Mouse (Mus musculus): ENCODE results near the gene Oscar.
"Not testable (repeated sequence)": the region's sequence is repeated elsewhere in the genome, so short reads cannot be mapped to it uniquely, and the experiment has no call there.

Gene Oscar

DNA sequence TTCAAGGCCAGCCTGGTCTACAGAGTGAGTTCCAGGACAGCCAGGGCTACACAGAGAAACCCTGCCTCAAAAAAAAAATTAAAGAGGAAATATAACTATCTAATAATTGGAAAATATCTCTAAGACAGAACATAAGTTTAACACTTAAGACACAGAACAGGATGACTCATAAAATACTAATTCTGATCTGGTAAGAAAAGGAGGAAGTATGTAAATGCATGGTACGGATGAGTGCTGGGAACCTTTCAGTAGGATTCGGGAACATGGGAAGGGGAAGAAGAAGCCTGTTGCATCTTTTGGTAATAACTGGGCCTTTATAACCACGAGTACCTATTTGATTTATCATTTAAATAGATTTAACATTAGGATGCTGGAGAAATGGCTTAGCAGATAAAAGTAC lies 1.9 kb downstream of the Oscar start:
- in situ Hi-C loops (cut with MboI, MseI): loop anchor here (25.0 kb wide), 1 partner anchor 223 kb away; the partner anchor contains the start of genes Gm15448 and Pira2

DNA sequence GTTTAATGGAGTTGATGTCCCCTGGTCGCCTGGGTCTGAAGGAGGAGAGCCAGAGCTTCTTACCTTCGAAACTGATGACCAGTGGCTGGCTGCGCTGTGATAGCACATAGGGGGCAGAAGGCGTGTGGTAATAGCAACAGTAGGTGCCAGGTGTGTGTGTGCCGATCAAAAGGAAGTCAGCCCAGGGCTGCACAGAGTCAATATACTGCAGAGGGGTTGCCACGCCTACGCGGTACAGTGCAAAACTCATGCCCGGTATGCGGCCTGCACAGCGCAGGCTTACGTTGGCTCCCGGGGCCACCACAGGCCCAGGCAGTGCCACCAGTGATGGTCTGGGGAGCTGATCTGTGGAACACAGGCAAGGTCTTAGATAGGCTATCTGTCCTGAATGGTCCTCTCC lies 5.0 kb downstream of the Oscar start:
- in situ Hi-C loops (cut with MboI, MseI): loop anchor here (25.0 kb wide), 1 partner anchor 226 kb away; the partner anchor contains the start of genes Gm15448 and Pira2

DNA sequence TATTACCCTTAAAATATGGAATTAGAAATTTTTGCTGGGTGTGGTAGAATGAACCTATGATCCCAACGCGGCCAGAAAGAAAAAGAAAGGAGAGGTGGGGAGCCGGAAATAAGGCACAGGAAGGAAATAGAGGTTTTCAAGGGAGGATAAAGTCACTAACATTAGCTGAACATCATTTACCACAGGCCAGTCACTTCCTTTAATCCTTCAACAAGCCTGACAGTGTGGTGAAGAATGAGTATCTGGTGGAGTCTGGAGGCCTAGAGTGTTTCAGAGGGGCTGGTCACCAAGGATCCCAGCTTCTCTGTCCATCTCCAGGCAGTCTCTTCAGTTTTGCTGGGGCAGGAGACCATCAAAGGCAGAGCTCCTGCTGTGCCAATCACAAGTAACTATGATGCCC lies 5.5 kb downstream of the Oscar start:
- in situ Hi-C loops (cut with MboI, MseI): loop anchor here (25.0 kb wide), 1 partner anchor 227 kb away; the partner anchor contains the start of genes Gm15448 and Pira2

DNA sequence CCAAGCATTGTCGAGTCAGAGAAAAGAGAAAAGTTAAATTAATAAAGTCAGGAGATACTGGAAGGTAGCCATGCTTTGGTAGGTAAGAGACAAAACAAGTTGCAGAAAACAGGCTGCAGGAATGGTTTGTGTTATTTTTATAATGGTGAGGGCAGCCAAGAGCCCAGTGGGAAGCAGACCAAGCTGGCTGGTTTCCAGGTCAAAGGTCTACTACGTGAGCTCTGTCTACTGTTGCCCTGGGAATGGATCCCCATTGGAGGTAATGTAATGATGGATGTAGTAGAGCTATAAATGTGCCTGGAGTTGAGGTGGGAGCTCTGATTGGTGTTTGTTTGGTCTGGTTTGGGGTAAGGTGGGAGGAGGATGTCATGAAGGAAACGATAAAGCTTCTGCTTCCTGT lies 6.9 kb downstream of the Oscar start:
- in situ Hi-C loops (cut with MboI, MseI): loop anchor here (25.0 kb wide), 1 partner anchor 228 kb away; the partner anchor contains the start of genes Gm15448 and Pira2

DNA sequence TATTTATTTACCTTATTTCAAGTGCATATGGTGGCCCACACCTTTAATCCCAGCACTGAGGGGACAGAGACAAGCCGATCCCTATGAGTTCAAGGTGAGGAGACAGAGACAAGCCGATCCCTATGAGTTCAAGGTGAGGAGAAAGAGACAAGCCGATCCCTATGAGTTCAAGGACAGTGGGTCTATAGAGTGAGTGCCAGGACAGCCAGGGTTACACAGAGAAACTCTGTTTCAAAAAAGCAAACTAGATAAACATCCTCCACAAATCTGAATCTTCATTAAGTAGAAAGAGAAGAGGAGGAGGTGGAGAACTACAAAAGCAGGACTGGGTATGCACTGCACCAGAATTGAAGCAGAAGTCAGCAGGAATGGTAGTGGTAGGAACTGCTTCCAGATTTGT lies 7.3 kb downstream of the Oscar start:
- in situ Hi-C loops (cut with MboI, MseI): loop anchor here (25.0 kb wide), 1 partner anchor 229 kb away; the partner anchor contains the start of genes Gm15448 and Pira2

DNA sequence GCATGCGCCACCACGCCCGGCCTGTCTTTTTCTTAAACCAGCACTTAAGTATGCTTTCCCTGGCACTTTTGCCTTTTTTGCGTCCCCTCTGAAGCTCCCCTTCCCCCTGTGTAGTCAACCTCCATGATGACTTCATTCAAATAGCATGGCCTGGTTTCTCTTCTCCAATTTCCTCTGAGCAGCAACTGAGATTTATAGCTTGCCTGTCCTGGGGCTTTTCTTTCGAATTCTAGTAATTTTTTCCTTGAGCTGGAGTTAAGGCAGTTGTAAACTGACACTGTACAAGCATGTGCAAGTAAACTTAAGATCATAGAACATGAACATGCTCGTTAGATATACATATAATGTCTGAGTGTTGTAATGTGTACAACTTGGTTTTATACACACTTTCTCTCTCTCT lies 8.6 kb downstream of the Oscar start:
- in situ Hi-C loops (cut with MboI, MseI): loop anchor here (25.0 kb wide), 1 partner anchor 230 kb away; the partner anchor contains the start of genes Gm15448 and Pira2

DNA sequence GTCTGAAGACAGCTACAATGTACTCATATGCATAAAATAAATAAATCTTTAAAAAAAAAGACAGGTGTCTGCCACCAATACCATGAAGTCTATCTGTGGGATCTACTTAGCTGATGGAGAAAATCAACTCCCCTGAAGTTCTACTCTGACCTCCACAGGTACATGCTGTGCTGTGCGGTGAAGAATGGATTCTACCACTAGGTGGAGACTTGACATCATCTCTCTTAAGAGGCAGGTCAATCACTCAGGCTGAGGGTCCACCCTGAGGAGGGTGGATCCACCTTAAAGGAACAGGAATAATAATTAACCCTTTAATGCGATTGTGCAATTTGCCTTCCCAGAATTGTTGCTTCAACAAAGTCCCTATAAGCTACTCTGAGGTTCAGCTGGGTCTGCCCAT lies 9.2 kb downstream of the Oscar start:
- in situ Hi-C loops (cut with MboI, MseI): loop anchor here (25.0 kb wide), 1 partner anchor 231 kb away; the partner anchor contains the start of genes Gm15448 and Pira2

DNA sequence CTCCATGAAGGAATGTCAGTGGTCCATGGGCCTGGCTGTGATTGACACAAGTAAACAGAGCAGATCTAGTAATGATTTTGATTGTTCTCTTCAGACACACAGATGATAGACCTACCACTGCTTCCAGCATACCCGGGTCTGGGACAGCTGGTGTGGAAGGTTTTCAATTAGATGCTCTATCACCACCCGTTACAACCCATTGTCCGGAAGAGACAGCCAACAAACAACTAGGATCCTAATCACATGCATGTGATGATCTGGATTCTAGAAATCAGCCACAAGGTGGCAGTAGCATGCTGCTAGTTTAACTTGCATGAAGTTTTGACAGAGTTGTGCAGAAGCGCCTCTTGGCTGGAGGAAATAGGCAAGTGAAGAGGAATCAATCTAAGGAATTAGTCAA lies 14.8 kb downstream of the Oscar start:
- in situ Hi-C loops (cut with MboI, MseI): loop anchor here (25.0 kb wide), 1 partner anchor 236 kb away; the partner anchor contains the start of genes Gm15448 and Pira2

DNA sequence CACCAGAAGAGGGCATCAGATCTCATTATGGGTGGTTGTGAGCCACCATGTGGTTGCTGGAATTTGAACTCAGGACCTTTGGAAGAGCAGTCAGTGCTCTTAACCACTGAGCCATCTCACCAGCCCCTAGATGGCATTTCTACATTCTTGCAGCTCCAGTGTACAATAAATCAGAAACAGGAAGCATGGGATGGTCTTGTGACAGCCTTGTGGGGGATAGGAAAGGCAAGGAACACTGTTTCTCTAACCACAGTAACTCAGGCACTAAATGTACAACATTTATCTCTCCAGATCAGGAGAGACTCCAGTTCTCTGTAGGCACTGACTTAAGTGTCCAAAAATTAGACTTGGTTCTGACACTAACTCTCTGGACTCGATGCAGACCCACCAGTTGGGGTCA lies 18.2 kb downstream of the Oscar start:
- in situ Hi-C loops (cut with MboI, MseI): not testable (repeated sequence)

DNA sequence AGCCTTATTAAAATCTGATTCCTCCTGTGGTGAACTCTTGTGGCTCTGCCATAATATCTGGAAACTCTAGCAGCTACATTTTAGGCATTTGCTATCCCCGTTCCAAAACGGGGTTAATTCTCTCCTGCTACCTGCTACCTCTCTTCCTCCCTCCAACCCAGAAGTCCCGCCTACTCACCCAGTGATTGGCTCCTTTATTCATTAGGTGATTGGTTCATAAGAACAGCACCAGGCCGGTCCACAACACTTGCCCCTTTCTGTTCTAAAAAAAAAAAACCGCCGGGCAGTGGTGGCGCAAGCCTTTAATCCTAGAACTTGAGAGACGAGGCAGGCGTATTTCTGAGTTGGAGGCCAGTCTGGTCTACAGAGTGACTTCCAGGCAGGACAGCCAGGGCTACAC lies 20.8 kb downstream of the Oscar start:
- in situ Hi-C loops (cut with MboI, MseI): no loop called here

DNA sequence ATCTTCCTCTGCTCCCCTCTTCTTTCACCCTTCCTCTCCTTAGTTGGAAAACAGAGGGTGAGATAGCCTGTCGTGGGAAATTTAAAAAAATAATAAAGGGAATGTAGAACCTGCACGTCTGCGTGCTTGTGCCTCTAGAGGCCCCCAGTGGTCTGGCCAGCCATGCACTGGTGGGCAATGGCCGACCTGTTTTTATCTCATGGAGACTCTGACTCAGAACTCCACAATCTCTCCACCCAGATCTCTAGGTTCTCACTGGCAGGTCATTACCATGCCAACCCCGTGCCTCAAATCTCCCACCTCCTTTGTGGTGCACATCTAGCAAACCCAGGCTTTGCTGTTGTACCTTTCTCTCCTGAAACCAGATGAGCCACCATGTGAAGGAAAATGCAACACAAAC lies 21.3 kb downstream of the Oscar start:
- in situ Hi-C loops (cut with MboI, MseI): loop anchor here (5.0 kb wide), 1 partner anchor 152 kb away; no protein-coding TSS in a partner anchor

DNA sequence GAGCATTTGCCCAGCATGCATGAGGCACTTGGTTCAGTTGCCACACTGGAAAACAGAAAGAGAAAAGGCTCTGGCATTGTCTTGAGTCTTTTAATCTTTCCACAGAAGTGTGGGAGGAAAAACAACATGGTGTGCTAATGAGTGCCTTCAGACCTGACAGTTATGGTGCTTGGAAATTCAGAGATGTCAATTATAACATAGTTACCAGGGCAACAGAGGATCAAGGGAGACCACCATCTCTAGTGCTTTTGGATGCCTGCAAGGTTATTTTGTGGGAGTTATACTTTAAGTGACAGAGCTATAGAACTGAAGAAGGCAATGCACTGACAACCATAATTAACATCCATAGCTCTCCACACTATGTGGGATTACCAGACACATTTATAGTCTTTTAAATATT lies 22.1 kb downstream of the Oscar start:
- in situ Hi-C loops (cut with MboI, MseI): loop anchor here (5.0 kb wide), 1 partner anchor 152 kb away; no protein-coding TSS in a partner anchor

DNA sequence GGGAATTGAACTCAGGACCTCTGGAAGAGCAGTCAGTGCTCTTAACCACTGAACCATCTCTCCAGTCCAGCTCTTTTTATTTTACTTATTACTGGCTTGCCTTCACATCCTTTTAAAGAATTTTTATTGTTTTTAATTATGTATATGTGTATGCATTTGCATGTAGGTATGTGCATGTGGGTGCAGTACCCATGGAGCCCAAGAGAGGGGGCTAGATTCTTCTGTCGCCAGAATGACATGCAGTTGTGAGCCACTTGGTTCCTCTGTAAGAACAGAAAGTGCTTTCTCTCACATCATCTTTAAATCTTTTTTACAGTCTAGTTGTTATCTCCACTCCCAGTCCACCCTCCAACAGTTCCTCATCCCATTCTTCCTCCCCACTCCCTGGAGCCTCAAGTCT lies 24.4 kb downstream of the Oscar start:
- in situ Hi-C loops (cut with MboI, MseI): loop anchor here (5.0 kb wide), 1 partner anchor 149 kb away; no protein-coding TSS in a partner anchor

DNA sequence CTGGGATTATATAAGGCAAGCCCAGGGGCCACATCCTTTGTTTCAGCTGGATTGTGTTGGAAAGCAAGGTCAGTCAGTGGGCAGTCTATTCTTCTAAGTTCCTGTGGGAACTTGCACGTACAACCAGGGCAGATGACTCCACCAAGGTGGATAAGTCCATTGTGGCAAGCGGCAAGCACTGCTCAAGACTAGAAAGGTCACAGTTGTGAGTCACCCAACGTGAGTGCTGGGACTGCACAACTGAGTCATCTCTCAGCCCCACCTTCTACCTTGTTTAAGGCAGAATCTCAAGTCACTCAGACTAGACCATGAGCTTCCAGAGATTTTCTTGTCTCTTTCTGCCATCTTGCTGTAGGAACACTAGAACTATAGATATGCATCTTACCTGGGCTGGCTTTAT lies 25.4 kb downstream of the Oscar start:
- in situ Hi-C loops (cut with MboI, MseI): loop anchor here (5.0 kb wide), 1 partner anchor 148 kb away; no protein-coding TSS in a partner anchor

DNA sequence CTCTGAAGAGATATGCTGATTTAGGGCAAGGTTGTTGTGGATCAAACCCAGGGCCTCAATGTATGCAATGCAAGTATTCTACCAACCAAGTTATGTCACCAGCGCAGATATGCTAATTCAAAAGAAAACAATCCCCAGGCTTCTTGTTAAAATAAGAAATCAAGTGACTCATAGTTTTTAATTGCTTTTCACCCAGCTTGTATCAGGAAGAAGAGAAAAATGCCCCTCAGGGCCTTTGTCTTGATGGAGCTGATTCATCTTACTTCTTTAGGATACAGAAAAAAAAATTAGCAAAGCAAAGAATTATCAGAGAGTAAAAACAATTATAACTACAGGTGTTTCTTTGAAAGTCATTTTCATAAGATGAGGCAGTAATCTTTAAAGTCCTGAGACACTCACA lies 28.7 kb downstream of the Oscar start:
- in situ Hi-C loops (cut with MboI, MseI): no loop called here

DNA sequence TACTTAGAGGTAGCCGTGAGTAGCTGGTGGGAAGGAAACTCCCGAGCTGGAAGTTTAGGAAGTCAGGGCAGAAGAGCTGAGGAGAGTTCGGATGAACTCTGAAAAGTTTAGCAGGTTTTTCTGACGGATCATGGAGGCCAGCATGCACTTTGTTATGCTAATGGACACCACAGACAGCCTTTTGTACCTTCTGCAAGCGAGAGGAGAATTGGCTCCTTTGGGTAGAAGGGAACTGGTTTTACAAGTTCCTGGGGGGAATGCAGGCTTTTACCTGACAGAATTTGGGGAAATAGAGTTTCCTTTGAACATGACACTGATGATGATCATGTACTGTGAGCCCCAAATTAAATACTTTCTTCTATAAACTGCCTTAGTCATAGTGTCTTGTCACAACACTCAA lies 29.7 kb downstream of the Oscar start:
- in situ Hi-C loops (cut with MboI, MseI): no loop called here

DNA sequence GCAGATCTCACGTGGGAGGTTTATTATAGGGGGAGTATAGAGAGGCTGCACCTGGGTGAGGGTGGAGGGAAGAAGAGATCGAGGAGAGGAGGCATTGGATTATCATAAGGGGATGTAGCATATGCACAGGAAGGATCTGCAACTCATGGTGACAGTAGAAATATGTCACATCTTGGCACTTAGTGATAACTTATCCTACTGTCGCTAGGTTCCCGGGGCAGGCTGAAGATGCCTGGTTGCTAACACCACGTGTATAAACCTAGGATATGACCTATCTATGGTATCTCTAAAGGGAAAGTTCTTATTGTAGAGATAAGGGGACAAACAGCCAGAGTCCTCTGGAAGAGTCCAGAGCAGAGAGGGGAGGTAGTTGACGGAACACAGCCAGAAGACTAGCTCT lies 30.2 kb downstream of the Oscar start:
- in situ Hi-C loops (cut with MboI, MseI): no loop called here

DNA sequence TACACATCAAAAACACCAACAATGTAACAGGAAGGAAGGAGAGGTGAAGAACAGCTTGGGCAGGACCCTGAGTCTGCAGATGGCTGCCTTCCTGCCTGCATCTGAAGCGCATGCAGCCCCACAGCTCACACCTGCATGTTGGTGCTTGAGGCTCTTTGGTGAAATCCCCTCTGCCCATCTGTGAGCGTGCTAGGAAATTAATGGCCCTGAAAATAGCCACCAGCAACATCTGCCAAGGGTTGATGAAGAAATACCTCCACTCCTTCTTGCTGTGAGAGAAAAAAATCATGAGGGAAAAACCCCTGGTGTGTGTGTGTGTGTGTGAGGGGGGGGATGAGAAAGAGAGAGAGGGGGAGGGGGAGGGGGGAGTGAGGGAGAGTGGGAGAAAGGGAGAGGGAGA lies 35.9 kb downstream of the Oscar start:
- in situ Hi-C loops (cut with MboI, MseI): no loop called here

DNA sequence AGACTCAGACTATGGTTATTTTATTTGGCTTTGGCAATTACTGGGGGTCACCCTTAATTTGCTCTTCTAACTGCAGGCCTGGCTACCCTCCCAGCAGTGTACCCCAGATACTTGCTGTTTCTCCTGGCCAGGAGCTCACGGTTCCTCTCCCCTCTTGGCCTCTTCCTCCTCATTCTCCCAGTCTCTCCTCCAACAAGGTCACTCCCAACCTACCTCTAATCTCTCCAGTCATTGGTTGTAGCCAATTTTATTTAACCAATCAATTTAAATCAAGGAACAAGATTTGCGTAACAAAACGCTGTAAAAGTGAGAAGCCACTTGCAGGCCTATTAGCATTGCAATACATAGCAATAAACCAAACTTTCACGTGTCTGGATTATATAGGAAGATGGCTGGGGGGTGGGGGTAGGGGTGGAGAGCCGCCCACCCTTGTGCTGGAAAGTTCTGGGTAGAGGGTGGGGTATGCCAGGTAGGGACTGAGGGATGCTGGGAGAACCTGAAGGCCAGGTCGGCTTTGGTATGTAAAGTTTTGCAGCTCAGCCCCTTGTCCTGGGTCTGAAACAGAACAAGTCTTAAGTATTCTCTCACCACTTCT lies 36.9 kb downstream of the Oscar start:
- in situ Hi-C loops (cut with MboI, MseI): loop anchor here (10.0 kb wide), 1 partner anchor 334 kb away; the partner anchor contains the start of gene Nlrp12

DNA sequence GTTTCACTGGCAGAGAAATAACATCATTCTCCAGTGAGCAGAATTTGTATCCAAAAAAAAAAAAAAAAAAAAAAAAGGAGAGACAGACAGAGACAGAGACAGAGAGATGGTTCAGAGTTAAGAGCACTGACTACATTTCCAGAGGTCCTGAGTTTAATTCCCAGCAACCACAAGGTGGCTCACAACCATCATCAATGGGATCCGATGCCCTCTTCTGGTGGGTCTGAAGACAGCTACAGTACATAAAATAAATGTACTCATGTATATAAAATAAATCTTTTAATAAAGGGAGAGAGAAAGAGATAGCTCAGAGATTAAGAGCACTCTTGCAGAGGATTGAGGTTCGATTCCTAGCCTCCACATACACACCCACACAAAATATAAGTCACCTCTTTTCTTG lies 37.8 kb downstream of the Oscar start:
- in situ Hi-C loops (cut with MboI, MseI): loop anchor here (10.0 kb wide), 1 partner anchor 333 kb away; the partner anchor contains the start of gene Nlrp12

DNA sequence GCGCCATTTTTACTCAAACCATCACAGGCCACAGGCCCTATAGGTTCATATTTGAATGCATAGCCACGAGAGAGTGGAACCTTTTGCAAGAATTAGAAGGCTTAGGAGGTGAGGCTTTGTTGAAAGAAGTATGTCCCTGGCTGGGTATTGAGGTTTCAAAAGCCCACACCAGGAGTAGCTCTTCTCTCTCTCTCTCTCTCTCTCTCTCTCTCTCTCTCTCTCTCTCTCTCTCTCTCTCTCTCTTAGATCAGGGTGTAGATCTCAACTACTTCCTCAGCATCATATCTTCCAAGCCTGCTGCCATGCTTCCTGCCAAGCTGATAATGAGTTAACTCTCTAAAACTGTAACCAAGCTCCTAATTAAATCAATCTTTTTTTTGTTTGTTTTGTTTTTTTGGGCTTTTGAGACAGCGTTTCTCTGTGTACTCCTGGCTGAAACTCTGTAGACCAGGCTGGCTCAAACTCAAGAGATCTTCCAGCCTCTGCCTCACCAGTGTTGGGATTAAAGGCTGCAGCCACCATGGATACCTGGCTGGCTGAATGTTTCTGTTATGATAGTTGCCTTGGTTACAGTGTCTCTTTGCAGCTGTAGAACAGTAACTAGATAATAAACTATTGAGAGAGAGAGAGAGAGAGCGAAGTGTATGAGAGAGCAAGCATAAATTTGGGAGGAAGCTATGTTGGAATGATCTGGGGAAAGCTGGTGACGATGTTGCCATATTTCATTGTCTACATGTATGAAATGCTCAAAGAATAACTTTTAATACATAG lies 39.4 kb downstream of the Oscar start:
- in situ Hi-C loops (cut with MboI, MseI): loop anchor here (10.0 kb wide), 1 partner anchor 332 kb away; the partner anchor contains the start of gene Nlrp12

DNA sequence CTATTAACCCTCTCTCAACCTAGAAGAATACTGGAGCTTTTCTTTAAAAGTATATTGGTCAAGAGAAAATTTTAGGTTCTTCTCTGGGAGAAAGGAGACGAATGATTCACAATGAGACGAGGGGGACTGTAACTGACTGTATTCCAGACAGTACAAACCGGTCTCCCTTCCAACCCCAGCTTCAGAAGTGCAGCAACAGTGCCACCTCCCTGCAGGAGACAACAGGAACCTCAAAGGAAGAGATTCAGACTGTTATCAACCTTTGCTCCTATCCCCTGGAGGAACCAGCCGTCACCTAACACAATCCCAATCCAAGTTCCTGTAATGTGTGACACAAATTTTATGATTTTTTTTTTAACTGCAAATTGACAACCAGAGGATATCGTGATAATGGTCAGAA lies 41.7 kb downstream of the Oscar start:
- in situ Hi-C loops (cut with MboI, MseI): loop anchor here (10.0 kb wide), 1 partner anchor 329 kb away; the partner anchor contains the start of gene Nlrp12

All from T-helper 1 cell (primary cell).